Mouse (Mus musculus): Measurements from ENCODE around the gene Astn2.

DNA sequence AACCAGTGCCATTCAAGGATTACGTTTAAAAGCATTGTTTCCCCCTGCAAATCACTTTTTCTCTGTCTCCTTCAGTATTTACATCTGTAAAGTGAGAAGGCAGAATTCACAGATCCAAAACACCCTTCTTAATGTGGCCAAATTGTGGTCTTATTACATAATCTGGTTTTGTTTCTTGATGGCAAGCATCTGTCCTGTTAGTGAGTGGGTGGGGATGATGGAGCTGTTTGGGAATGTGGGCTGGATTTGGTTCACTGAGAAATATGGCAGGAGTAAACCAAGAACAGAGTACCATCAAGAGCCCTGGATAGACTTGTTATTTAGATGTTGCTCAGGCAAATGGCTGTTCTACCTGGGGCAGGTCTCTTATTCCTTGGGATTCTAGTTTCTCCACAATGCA, 484.1 kb downstream of the Astn2 start:
- no peak for TF ChIP-seq POLR2A (IDR thresholded peaks at IDR 0.05; ENCODE audit: insufficient read depth, low read depth, low read length)
- no peak for TF ChIP-seq CTCF (IDR thresholded peaks at IDR 0.05; ENCODE audit: insufficient read depth, low read depth, low read length)
